Mouse (Mus musculus) stomach, embryonic 14.5 days (tissue): ENCODE measurements around the gene Ptprz1. TPM values are rescaled to one million over a fixed set of nuclear protein-coding genes. Genes with fewer than 3 reads are reported as not detected.

Experiments
- ATAC-seq: fragments of 200-750 bp; cut with Nextera tagmentation; 2 replicates; pipeline ENCODE4 v1.8.0; 2017; ENCODE audit warnings: low read depth, moderate TSS enrichment; ENCODE audit not compliant: insufficient number of reproducible peaks, insufficient read depth, low FRiP score
- H3K27ac ChIP-seq: fragments of 300-500 bp; sonication (generic); 2 replicates; pipeline ENCODE4 v1.5.1; 2014; ENCODE audit warnings: mild to moderate bottlenecking, low read length, moderate library complexity, mixed read lengths
- H3K27me3 ChIP-seq: fragments of 300-500 bp; sonication (generic); 2 replicates; pipeline ENCODE4 v1.6.1; 2014; ENCODE audit warnings: low read length, control low read depth, mixed read lengths; ENCODE audit not compliant: control insufficient read depth, insufficient read depth
- H3K36me3 ChIP-seq: fragments of 300-500 bp; sonication (generic); 2 replicates; pipeline ENCODE4 v1.6.1; 2014; ENCODE audit warnings: mild to moderate bottlenecking, control low read depth, low read length, moderate library complexity, mixed read lengths; ENCODE audit not compliant: control insufficient read depth, insufficient read depth
- H3K4me1 ChIP-seq: fragments of 300-500 bp; sonication (generic); 2 replicates; pipeline ENCODE4 v1.6.1; 2014; ENCODE audit warnings: low read length, control low read depth, mixed read lengths; ENCODE audit not compliant: control insufficient read depth, insufficient read depth
- H3K4me2 ChIP-seq: fragments of 300-500 bp; sonication (generic); replicated peaks from 2 replicates; pipeline ENCODE4 v1.6.1; 2014; ENCODE audit warnings: low read depth, low read length, control low read depth
- H3K4me3 ChIP-seq: fragments of 300-500 bp; sonication (generic); 2 replicates; pipeline ENCODE4 v1.5.1; 2014; ENCODE audit warnings: low read depth, low read length, control low read depth
- H3K9ac ChIP-seq: fragments of 300-500 bp; sonication (generic); replicated peaks from 2 replicates; pipeline ENCODE4 v1.6.1; 2014; ENCODE audit warnings: low read depth, mild to moderate bottlenecking, control low read depth, low read length, moderate library complexity, mixed read lengths
- H3K9me3 ChIP-seq: fragments of 300-500 bp; sonication (generic); 2 replicates; pipeline ENCODE4 v1.6.1; 2016; ENCODE audit warnings: low read depth, low read length, control low read depth; ENCODE audit not compliant: control insufficient read depth
- WGBS: fragments of 180-500 bp; shearing (Covaris S2); extraction: QIAGEN DNeasy Blood & Tissue Kit; methylation state at CpG from one replicate; pipeline ENCODE4 v1.1.7; 2014; 5-methylcytosine and 5-hydroxymethylcytosine counted together
- polyA plus RNA-seq: library from polyadenylated mRNA; unstranded; fragments of >200 nt; fragmentation: Nextera tagmentation; extraction: Ambion mirVana; gene quantifications from 2 replicates; pipeline ENCODE4 v1.2.1, GENCODE M21; 2014

Ptprz1 gene
- 7.6 and 8.6 TPM in 2 replicates for polyA plus RNA-seq

DNA sequence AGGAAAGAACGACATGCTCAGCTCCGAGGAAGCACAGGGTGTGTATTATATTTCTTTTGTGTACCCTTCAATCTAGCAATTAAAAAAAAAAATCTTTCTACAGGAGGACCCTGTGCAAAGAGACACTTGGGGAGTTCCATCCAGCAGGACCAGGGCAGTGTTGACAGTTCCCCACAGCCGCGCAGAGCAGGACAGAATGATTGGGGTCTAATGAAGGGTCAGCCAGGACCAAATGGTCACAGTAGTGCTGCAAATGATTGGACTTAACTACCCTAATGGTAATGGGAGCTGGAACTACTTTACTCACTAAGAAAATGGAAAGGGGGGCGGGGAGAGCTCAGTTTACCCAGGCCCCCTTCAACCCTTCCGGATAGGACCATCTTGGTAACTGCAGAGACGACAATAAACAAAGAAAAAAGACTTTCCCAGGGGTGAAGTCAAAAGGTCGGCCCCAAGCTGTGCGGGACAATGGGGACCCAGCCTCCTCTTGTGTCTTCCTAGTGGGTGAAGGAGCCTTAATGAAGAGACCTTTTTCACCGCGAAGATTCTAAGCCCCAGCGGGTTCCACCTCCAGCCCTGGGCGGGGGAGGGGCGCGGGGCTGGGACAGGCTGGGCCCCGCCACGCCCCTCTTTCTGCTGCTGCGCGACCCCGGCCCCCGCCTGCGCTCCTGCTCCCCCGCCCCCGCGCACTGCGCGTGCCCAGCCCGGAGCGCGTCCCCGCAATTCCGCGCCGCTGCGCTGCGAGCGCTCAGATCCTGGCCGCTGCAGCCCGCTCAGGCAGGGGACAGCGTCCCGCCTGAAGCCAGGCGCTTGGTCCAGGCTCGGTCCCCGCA, at the start of gene Ptprz1:
TSS of gene Ptprz1 (plus strand) at position 722 of the 833 bp plus-strand sequence.
- H3K9ac ChIP-seq: peak within 1 kb of the TSS; percentile 22; the same call in 1 of the 2 replicates
- H3K4me2 ChIP-seq: peak within 1 kb of the TSS; percentile 92
- H3K4me1 ChIP-seq: 0 out of 2 replicates have a peak, but pooled peaks cover 3% of the 10 kb centered on the region
- no peaks in the 10 kb centered on the region for H3K9me3 ChIP-seq
- no peaks in the 10 kb centered on the region for H3K36me3 ChIP-seq
- ATAC-seq: peak; percentile 90
- H3K4me3 ChIP-seq: peak within 1 kb of the TSS; percentile 39
- under 1% methylated on average over 43 of the region's 44 CpGs for WGBS
- no peak within 1 kb of the TSS for H3K27ac ChIP-seq
- 0 out of 2 replicates have a peak, but pooled peaks cover 6% of the 10 kb centered on the region for H3K27me3 ChIP-seq

DNA sequence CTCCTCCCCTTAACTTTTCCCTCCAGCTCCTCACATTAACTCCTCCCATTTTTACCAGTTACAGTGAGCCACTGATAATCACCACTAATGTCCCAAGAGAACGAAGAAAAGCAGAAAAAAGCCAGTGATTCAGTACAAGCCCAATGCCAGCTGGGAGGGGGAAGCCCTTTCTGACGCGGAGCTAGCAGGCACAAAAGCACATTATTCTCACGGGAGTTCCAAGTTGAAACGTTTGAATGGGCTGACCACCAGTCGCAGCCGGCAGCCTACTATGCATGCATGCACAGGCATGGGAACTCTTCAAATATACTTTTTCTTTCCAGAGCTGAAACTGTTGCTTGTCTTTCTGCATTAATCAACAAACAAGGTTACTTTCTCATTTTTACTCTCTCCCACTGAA, 41.7 kb upstream of the Ptprz1 start:
- Histone ChIP-seq H3K9ac (no peak overlapping the region), H3K27me3 (no peaks in the 10 kb centered on the region), H3K9me3 (no peaks in the 10 kb centered on the region), H3K27ac (no peak overlapping the region), H3K4me2 (no peak overlapping the region), H3K4me1 (no peaks in the 10 kb centered on the region), H3K4me3 (no peak overlapping the region), H3K36me3 (no peaks in the 10 kb centered on the region)
- ATAC-seq: peak; percentile 42; the same call in 1 of the 2 replicates
- WGBS: 57% methylated on average over 7 of the region's 7 CpGs

DNA sequence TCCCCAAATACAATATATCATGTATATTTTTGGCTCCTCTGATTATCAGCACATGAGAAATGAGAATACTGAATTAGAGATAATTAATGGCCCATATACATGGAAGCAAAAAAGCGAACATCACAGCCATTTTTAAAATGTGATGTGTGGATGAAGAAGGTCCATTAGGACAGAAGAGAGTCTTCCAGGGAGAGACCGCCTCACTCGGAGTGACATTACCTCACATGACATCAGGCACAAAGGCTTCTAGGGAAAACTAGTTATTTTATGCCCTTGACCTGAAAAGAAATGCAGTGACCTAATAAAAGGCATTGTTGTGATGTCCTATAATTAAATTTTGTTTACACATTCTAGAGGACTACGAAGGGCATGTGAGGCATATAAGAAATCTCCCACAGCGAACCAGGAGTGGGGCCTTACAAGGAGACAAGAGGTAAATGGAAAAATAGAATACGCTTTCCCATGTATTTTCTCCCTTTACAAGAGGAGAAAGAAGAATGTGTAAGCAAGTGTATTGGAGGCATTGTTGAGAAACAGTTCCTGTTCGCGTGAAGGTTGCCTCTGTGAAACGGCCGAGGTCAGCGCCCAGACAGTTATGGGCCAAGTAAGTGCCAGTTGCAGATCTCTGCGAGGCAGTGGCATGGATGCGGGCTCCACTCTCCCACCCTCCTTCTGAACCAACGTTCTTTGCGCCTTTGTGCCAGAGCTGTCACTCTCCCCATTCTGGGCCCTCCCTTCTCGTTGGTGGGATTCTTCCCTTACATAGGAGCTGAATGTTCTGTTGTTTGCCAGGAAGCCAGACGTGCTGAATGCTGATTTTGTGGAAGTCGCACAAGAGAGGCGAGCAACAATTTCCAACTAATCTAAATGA, 41.0 kb upstream of the Ptprz1 start:
- ATAC-seq: no peak

DNA sequence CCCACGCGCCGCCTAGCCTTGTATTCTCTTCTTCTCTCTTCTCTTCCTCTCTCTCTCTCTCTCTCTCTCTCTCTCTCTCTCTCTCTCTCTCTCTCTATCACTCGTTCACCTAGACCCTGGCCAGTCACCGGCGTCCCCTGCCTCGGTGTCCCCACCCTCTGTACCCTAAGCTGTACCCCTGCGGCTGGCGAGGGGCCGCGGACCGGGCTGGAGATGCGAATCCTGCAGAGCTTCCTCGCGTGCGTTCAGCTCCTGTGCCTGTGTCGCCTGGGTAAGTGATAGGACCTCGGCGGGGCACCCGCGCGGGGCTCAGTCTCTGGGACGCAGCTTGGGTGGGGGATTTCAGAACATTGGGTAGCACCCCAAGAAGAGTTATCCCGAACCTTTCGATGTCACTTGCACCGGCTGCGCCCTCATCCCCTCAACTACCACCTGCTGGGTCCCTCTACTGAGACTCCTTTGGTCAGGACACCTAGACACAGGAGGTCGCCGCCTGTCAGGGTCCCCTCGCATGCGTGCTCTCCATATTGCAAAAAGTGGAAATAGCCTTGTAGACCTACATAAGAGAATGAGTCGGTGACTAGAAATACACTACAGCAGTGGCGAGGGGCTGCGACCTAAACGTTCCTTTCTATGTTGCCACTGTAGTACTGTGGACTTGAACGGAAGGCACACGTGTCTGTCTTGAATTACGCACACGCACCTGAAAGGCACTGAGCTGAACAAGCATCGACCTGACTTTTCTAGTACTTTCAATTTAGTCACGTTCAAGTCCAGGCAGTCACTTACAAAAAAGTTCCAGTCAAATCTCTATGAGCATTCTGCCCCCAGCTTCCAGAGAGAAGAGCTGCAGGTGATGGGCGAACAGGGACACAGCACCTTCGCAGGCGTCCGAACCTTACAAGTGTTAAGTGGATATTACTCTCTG, 576 bp downstream of the Ptprz1 start:
- WGBS: 2% methylated on average over 44 of the region's 45 CpGs
- peak; percentile 34; the same call in 1 of the 2 replicates for ATAC-seq
- Histone ChIP-seq H3K4me2 (peak overlapping the region; percentile 92), H3K27me3 (0 out of 2 replicates have a peak, but pooled peaks cover 6% of the 10 kb centered on the region), H3K9me3 (no peaks in the 10 kb centered on the region), H3K27ac (no peak overlapping the region), H3K4me3 (peak overlapping the region; percentile 39), H3K4me1 (0 out of 2 replicates have a peak, but pooled peaks cover 3% of the 10 kb centered on the region), H3K9ac (0 out of 2 replicates have a peak overlapping the region, but pooled peaks have one; percentile 22), H3K36me3 (no peaks in the 10 kb centered on the region)

More for the DNA sequence above, 41.0 kb upstream of the Ptprz1 start:
- H3K36me3 ChIP-seq: no peaks in the 10 kb centered on the region
- H3K27ac ChIP-seq: no peak overlapping the region
- H3K9me3 ChIP-seq: no peaks in the 10 kb centered on the region
- no peaks in the 10 kb centered on the region for H3K27me3 ChIP-seq
- no peak overlapping the region for H3K9ac ChIP-seq
- H3K4me1 ChIP-seq: no peaks in the 10 kb centered on the region
- no peak overlapping the region for H3K4me3 ChIP-seq
- no peak overlapping the region for H3K4me2 ChIP-seq
- WGBS: 75% methylated on average over 19 of the region's 19 CpGs

DNA sequence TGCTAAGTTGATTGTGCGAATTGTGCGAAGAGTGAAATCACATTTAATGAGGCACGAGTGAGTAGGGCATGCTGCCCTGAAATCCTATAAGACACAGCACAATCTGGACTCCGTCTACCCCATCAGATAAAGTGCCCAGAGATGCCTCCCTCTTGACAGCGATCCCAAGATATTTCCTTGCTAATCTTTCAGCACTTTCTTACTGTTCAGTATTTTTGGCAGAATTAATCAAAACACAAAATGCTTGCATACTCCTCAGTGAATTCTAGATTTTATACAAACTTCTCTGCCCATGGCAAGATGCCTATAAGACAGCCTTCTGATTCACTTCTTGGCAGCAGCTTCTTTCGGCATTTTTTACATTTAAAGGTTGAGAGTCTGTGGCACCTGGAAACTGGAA, 12.7 kb downstream of the Ptprz1 start:
- ATAC-seq: no peak
- H3K4me2 ChIP-seq: no peak overlapping the region
- WGBS: 85% methylated on average over 6 of the region's 6 CpGs

DNA sequence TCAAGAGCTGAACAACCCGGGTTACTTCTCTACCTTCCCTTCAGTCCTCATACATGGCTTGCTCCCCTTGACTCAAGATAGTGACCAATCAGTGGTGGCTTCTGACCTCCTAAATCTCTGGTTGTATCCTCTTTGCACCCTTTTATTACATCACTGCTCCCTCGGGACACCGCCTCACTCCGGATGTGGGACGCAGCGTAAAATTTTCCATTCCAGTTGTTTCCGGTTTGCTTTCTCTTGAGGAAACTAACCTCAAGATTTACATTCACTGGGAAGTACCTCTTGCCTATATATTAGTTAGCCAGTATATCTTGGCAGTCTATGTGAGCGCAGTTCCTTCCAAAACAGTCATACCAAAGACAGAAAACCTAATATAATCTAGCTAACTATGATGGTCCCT, 14.0 kb downstream of the Ptprz1 start:
- H3K4me2 ChIP-seq: no peak overlapping the region
- H3K27ac ChIP-seq: no peak overlapping the region
- no peak overlapping the region for H3K9ac ChIP-seq
- no peak for ATAC-seq
- no peaks in the 10 kb centered on the region for H3K4me1 ChIP-seq
- no peaks in the 10 kb centered on the region for H3K27me3 ChIP-seq
- H3K9me3 ChIP-seq: no peaks in the 10 kb centered on the region
- WGBS: 95% methylated on average over 8 of the region's 8 CpGs
- H3K4me3 ChIP-seq: no peak overlapping the region
- no peaks in the 10 kb centered on the region for H3K36me3 ChIP-seq

More for the DNA sequence above, 12.7 kb downstream of the Ptprz1 start:
- Histone ChIP-seq H3K4me3 (no peak overlapping the region), H3K27me3 (no peaks in the 10 kb centered on the region), H3K9me3 (no peaks in the 10 kb centered on the region), H3K36me3 (no peaks in the 10 kb centered on the region), H3K9ac (no peak overlapping the region), H3K4me1 (no peaks in the 10 kb centered on the region), H3K27ac (no peak overlapping the region)

DNA sequence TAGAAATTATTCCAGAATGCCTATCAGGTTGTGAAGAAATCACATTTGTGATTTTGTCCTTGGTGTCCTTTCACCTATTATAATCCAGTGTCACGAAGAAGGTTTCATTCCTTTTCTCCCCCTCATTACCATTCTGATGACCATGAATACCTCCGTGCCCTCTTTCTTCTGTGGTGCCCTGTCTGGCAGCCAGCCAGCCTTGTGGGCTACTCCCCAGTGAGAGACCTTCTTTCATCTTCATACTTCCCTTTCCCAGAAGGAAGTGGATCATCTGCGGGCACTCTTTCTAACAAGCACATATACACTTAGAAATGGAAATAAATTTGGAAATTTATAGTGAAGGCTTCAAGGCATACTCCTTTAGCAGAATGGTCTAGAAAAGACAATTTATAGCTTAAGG, 26.7 kb downstream of the Ptprz1 start:
- Histone ChIP-seq H3K9ac (no peak overlapping the region), H3K36me3 (no peaks in the 10 kb centered on the region), H3K4me2 (no peak overlapping the region), H3K4me3 (no peak overlapping the region), H3K27ac (no peak overlapping the region), H3K27me3 (no peaks in the 10 kb centered on the region), H3K9me3 (no peaks in the 10 kb centered on the region), H3K4me1 (no peaks in the 10 kb centered on the region)
- ATAC-seq: no peak
- WGBS: 62% methylated on average over 3 of the region's 3 CpGs
